Mouse (Mus musculus) megakaryocyte-erythroid progenitor cell, adult 5-6 weeks (primary cell): ENCODE measurements around the gene Olfr484. TPM values are rescaled to one million over a fixed set of nuclear protein-coding genes. Genes with fewer than 3 reads are reported as not detected.
"Not testable (repeated sequence)": the region's sequence is repeated elsewhere in the genome, so short reads cannot be mapped to it uniquely, and the experiment has no call there.

Source experiments
- ATAC-seq: replicated peaks from 2 replicates; pipeline ENCODE4 v1.8.0; 2016; ENCODE audit warnings: mild to moderate bottlenecking, inconsistent platforms; ENCODE audit not compliant: severe bottlenecking, poor library complexity, low FRiP score, low TSS enrichment
- total RNA-seq, 2 experiments: library from RNA; stranded (forward) in 1 of 2; stranded (reverse) in 1 of 2; fragments of 200-1000, 215-1000 nt in 1 of 2; fragments of >200 nt in 1 of 2; fragmentation: Nextera tagmentation in 1 of 2; gene quantifications; 2 replicates each; pipeline ENCODE4 v1.2.3; 2014 to 2017

Gene Olfr484
- not detected in 2 replicates for total RNA-seq (2014; fragmentation: Nextera tagmentation)
- not detected in 2 replicates for total RNA-seq (2017)

DNA sequence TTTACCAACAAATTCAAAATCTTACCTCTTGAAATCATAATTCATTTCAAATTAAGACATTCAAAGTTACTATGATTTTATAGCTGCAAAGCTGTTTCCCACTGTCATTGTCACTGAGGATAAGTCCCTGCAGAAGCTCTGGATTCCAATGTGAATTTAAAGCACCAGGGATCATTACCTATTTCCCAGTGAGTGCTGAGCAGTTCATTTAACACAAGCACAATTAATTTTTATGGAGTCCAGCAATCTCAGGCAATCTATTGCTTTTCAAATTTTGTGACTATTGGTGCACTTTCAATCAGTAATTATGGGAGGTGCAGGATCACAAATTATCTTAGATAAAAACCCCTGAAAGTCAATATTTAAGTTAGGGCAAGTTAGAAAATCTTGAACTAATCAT lies at the start of gene Olfr484:
Olfr484 (minus strand) TSS at position 101 of the 400 bp plus-strand sequence.
- ATAC-seq = no peak

DNA sequence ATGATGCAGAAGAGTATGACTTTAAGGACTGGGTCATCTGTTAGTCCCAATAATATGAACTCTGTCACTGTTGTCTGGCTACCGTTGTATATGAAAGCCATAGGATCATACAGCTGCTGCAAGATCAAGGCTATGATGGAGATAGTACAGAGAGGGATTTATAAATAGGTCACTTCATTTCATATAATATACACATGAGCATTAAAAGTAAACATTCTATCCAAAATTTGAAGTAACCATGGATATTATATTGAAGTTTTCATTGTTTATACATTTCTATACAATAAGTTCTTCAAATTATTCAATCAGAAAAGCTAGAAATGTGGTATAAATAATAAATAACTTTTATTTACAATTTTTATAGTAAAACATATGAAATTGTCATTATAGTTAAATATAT lies 45.4 kb upstream of the Olfr484 start, which contains the start of gene Olfr486:
Olfr486 (minus strand) TSS at position 101 of the 400 bp plus-strand sequence.
- not testable (repeated sequence) for ATAC-seq

DNA sequence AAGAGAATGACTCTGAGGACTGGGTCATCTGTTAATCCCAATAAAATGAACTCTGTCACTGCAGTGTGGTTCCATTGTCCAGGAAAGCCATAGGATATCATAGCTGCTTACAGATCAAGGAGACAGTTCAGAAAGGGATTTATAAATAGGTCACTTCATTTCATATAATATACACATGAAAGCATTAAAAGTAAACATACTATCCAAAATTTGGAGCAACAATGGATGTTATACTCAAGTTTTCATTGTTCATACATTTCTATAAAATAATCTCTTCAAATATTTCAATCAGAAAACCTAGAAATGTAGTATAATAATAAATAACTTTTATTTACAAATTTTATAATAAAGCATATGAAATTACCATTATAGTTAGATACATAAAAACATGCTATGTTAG lies 32.5 kb upstream of the Olfr484 start, which contains the start of gene Olfr485:
Olfr485 (minus strand) TSS at position 101 of the 400 bp plus-strand sequence.
- ATAC-seq = no peak

DNA sequence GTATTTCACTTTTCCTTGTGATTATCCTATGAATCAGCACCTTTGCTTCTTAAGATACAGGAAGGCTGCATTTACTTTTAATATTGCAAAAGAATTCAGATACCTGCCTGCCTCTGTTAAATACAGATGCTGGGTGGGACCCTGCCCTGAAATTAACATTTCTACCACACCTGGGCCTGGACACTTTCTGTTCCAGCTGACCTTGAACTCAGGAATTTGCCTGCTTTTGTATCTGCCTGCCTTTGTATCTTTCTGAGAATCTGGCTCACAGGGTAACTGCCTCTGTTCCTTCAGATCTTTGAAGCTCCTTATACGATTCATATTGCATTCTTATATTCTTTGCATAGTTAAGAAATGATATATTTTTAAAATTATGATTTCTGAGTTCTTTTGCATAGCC lies 5.8 kb downstream of the Olfr484 start:
- no peak for ATAC-seq

DNA sequence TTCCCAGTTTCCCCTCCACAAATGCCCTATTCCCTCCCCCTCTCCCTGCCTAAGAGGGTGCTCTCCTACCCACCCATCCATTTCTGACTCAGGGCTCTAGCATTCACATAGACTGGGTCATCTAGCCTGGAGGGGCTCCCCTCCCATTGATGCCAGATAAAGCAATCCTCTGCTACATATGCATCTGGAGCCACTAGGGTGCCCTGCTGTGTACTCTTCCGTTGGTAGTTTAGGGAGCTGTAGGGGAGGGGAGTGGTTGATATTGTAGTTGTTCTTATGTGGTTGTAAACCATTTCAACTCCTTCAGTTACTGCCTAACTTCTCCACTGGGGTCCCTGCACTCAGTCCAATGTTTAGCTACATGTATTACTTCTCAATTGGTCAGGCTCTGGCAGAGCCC lies 6.6 kb downstream of the Olfr484 start:
- ATAC-seq = no peak

DNA sequence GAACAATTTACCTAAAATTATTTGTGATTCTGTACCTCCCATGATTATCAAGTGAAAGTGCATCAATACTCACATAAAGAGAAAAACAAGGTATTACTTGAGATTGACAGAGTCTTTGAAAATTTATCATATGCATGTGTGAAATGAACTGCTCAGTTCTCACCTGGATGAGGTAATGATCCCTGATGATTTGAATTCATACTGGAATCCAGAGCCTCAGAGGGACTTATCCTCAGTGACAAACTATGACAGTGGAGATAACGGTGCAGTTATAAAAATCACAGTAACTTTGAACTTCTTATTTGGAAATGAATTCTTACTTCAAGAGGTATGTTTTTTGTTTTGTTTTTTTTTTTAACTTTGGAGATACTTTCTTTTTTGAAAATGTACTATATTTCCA lies 26.7 kb downstream of the Olfr484 start, which contains the start of gene Olfr483:
Olfr483 (plus strand) TSS at position 301 of the 400 bp plus-strand sequence.
- no peak for ATAC-seq

DNA sequence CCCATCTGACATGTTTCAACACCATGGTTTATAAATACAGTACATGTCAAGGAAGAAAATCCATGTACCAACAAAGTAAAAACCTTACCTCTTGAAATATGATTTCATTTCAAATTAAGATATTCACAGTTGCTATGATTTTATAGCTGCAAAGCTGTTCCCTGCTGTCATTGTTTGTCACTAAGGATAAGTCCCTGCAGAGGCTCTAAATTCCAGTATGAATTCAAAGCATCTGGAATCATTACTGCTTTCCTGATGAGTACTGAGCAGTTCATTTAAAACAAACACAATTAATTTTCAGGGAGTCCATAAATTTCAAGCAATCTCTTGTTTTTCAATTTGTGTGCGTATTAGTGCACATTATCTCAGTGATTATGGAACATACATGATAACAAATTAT lies 29.8 kb downstream of the Olfr484 start, which contains the start of gene Olfr482:
Olfr482 (minus strand) TSS at position 101 of the 400 bp plus-strand sequence.
- ATAC-seq = no peak

DNA sequence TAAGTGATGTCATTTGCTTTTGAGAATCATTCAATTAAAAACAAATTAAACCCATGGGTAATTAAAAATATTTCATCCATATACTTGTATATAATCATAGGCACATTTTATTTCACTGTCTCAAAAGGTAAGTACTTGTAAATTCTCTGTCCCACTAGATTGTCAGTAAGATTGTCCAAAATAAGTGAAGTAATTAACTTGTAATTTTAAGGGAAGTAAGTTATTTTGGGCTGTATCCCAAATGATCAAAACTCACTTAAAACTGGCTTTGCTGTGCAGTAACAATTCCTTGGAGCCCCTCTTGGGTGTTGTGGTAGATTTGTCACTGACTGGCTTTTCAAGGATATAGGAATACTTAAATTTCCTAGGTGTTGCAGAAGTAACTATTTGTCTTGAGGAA lies 47.7 kb downstream of the Olfr484 start, which contains the start of gene Olfr481:
Olfr481 (plus strand) TSS at position 301 of the 400 bp plus-strand sequence.
- no peak for ATAC-seq

Other genes with a start within 250 kb of the Olfr484 start
- gene Olfr472, start 229.5 kb downstream of the Olfr484 start, total RNA-seq (2014; fragmentation: Nextera tagmentation) = not detected in 2 replicates
- not detected in 2 replicates for gene Olfr472, start 229.5 kb downstream of the Olfr484 start, total RNA-seq (2017)
- gene Olfr473, start 197.0 kb downstream of the Olfr484 start, total RNA-seq (2014; fragmentation: Nextera tagmentation) = not detected in 2 replicates
- gene Olfr473, start 197.0 kb downstream of the Olfr484 start, total RNA-seq (2017) = not detected in 2 replicates
- not detected in 2 replicates for gene Olfr474, start 172.8 kb downstream of the Olfr484 start, total RNA-seq (2014; fragmentation: Nextera tagmentation)
- gene Olfr474, start 172.8 kb downstream of the Olfr484 start, total RNA-seq (2017) = not detected in 2 replicates
- not detected in 2 replicates for gene Olfr476, start 162.6 kb downstream of the Olfr484 start, total RNA-seq (2014; fragmentation: Nextera tagmentation)
- not detected in 2 replicates for gene Olfr476, start 162.6 kb downstream of the Olfr484 start, total RNA-seq (2017)
- gene Olfr477, start 140.8 kb downstream of the Olfr484 start, total RNA-seq (2014; fragmentation: Nextera tagmentation) = not detected in 2 replicates
- gene Olfr477, start 140.8 kb downstream of the Olfr484 start, total RNA-seq (2017) = not detected in 2 replicates
- gene Olfr478, start 93.5 kb downstream of the Olfr484 start, total RNA-seq (2014; fragmentation: Nextera tagmentation) = not detected in 2 replicates
- not detected in 2 replicates for gene Olfr478, start 93.5 kb downstream of the Olfr484 start, total RNA-seq (2017)
- not detected in 2 replicates for gene Olfr479, start 76.8 kb downstream of the Olfr484 start, total RNA-seq (2014; fragmentation: Nextera tagmentation)
- not detected in 2 replicates for gene Olfr479, start 76.8 kb downstream of the Olfr484 start, total RNA-seq (2017)
- gene Olfr480, start 60.1 kb downstream of the Olfr484 start, total RNA-seq (2014; fragmentation: Nextera tagmentation) = not detected in 2 replicates
- not detected in 2 replicates for gene Olfr480, start 60.1 kb downstream of the Olfr484 start, total RNA-seq (2017)
- gene Olfr481, start 47.6 kb downstream of the Olfr484 start, total RNA-seq (2014; fragmentation: Nextera tagmentation) = not detected in 2 replicates
- gene Olfr481, start 47.6 kb downstream of the Olfr484 start, total RNA-seq (2017) = not detected in 2 replicates
- gene Olfr482, start 29.9 kb downstream of the Olfr484 start, total RNA-seq (2014; fragmentation: Nextera tagmentation) = not detected in 2 replicates
- gene Olfr482, start 29.9 kb downstream of the Olfr484 start, total RNA-seq (2017) = not detected in 2 replicates
- gene Olfr483, start 26.6 kb downstream of the Olfr484 start, total RNA-seq (2014; fragmentation: Nextera tagmentation) = not detected in 2 replicates
- gene Olfr483, start 26.6 kb downstream of the Olfr484 start, total RNA-seq (2017) = not detected in 2 replicates
- not detected in 2 replicates for gene Olfr485, start 32.4 kb upstream of the Olfr484 start, total RNA-seq (2014; fragmentation: Nextera tagmentation)
- not detected in 2 replicates for gene Olfr485, start 32.4 kb upstream of the Olfr484 start, total RNA-seq (2017)
- gene Olfr486, start 45.3 kb upstream of the Olfr484 start, total RNA-seq (2014; fragmentation: Nextera tagmentation) = not detected in 2 replicates
- not detected in 2 replicates for gene Olfr486, start 45.3 kb upstream of the Olfr484 start, total RNA-seq (2017)
- gene Olfr487, start 87.2 kb upstream of the Olfr484 start, total RNA-seq (2014; fragmentation: Nextera tagmentation) = not detected in 2 replicates
- not detected in 2 replicates for gene Olfr487, start 87.2 kb upstream of the Olfr484 start, total RNA-seq (2017)
- gene Olfr488, start 130.9 kb upstream of the Olfr484 start, total RNA-seq (2014; fragmentation: Nextera tagmentation) = not detected in 2 replicates
- not detected in 2 replicates for gene Olfr488, start 130.9 kb upstream of the Olfr484 start, total RNA-seq (2017)
- not detected in 2 replicates for gene Olfr490, start 161.5 kb upstream of the Olfr484 start, total RNA-seq (2014; fragmentation: Nextera tagmentation)
- gene Olfr490, start 161.5 kb upstream of the Olfr484 start, total RNA-seq (2017) = not detected in 2 replicates
- gene Olfr491, start 186.0 kb upstream of the Olfr484 start, total RNA-seq (2014; fragmentation: Nextera tagmentation) = not detected in 2 replicates
- gene Olfr491, start 186.0 kb upstream of the Olfr484 start, total RNA-seq (2017) = not detected in 2 replicates
- not detected in 2 replicates for gene Olfr492, start 196.2 kb upstream of the Olfr484 start, total RNA-seq (2014; fragmentation: Nextera tagmentation)
- gene Olfr492, start 196.2 kb upstream of the Olfr484 start, total RNA-seq (2017) = not detected in 2 replicates
- not detected in 2 replicates for gene Olfr493, start 219.5 kb upstream of the Olfr484 start, total RNA-seq (2014; fragmentation: Nextera tagmentation)
- gene Olfr493, start 219.5 kb upstream of the Olfr484 start, total RNA-seq (2017) = not detected in 2 replicates
- not detected in 2 replicates for gene Olfr494, start 237.9 kb upstream of the Olfr484 start, total RNA-seq (2014; fragmentation: Nextera tagmentation)
- gene Olfr494, start 237.9 kb upstream of the Olfr484 start, total RNA-seq (2017) = not detected in 2 replicates